Mouse (Mus musculus): Measurements from ENCODE around the gene Ift172. TPM values are rescaled to one million over a fixed set of nuclear protein-coding genes. Genes with fewer than 3 reads are reported as not detected.

Ift172 gene
- polyA plus RNA-seq, 1 experiment from 2014 or later = 44.3 TPM

DNA sequence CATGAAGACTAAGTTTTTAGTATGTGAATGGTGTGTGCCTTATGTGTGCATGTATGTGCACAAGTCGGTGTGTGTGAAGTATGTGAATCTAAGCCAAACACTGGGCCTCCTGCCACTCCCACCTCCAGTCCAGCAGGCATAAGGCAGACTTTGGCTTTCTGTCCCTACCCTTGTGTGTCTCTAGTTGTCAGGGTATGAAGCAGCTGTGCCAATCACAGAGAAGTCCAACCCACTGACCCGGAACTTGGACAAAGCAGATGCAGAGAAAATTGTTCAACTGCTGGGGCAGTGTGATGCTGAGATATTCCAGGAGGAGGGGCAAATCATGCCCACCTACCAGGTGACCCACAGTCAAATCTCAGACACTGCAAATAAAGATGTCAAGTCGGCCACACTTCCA, 7.1 kb upstream of the Ift172 start:
- no peak for ATAC-seq (ENCODE audit: low read depth)
- Histone ChIP-seq H3K9ac (ENCODE audit: low read length) (no peak overlapping the region), H3K4me1 (replicated peaks; ENCODE audit: control insufficient read depth, insufficient read depth, low read length) (peaks cover 8% of the 10 kb centered on the region), H3K4me2 (ENCODE audit: low read depth, low read length) (no peak overlapping the region), H3K4me3 (ENCODE audit: low read length) (no peak overlapping the region), H3K27ac (ENCODE audit: low read length) (no peak overlapping the region), H3K27me3 (ENCODE audit: control insufficient read depth, insufficient read depth, low read depth, low read length) (no peaks in the 10 kb centered on the region; the same call in 1 of the 2 replicates), H3K36me3 (ENCODE audit: control insufficient read depth, insufficient read depth, low read length) (no peaks in the 10 kb centered on the region), H3K9me3 (ENCODE audit: control insufficient read depth, low read length) (no peaks in the 10 kb centered on the region)
- 69% methylated on average over 3 of the region's 3 CpGs for WGBS

GRCm38 (mm10) chr5:31297047-31297757, 6.3 kb upstream of the Ift172 start, which contains the start of gene Gckr:
Gckr (plus strand) TSS chr5:31297443.
- WGBS = 49% methylated on average over 13 of the region's 13 CpGs
- H3K9ac ChIP-seq (ENCODE audit: low read length) = no peak within 1 kb of the TSS
- peak within 1 kb of the TSS; percentile 96 for H3K4me2 ChIP-seq (ENCODE audit: low read depth, low read length)

GRCm38 (mm10) chr5:31295606-31296141, 4.8 kb upstream of the Ift172 start, which contains the start of gene Fndc4:
Fndc4 (minus strand) TSS chr5:31296080.
- peak within 1 kb of the TSS; percentile 88 for H3K9ac ChIP-seq (ENCODE audit: low read length)
- peak within 1 kb of the TSS; percentile 79 for H3K4me3 ChIP-seq (ENCODE audit: low read length)
- H3K27ac ChIP-seq (ENCODE audit: low read length) = peak within 1 kb of the TSS; percentile 27; the same call in 1 of the 2 replicates
- H3K9me3 ChIP-seq (ENCODE audit: control insufficient read depth, low read length) = no peaks in the 10 kb centered on the region
- H3K36me3 ChIP-seq (ENCODE audit: control insufficient read depth, insufficient read depth, low read length) = no peaks in the 10 kb centered on the region
- under 1% methylated on average over 38 of the region's 46 CpGs for WGBS
- no peaks in the 10 kb centered on the region; the same call in 1 of the 2 replicates for H3K27me3 ChIP-seq (ENCODE audit: control insufficient read depth, insufficient read depth, low read depth, low read length)
- ATAC-seq (ENCODE audit: low read depth) = peak; percentile 72
- peak within 1 kb of the TSS; percentile 96 for H3K4me2 ChIP-seq (ENCODE audit: low read depth, low read length)
- peaks cover 13% of the 10 kb centered on the region for H3K4me1 ChIP-seq (replicated peaks; ENCODE audit: control insufficient read depth, insufficient read depth, low read length)

More at GRCm38 (mm10) chr5:31297047-31297757, 6.3 kb upstream of the Ift172 start, which contains the start of gene Gckr:
- no peaks in the 10 kb centered on the region; the same call in 1 of the 2 replicates for H3K27me3 ChIP-seq (ENCODE audit: control insufficient read depth, insufficient read depth, low read depth, low read length)
- H3K4me1 ChIP-seq (replicated peaks; ENCODE audit: control insufficient read depth, insufficient read depth, low read length) = peaks cover 8% of the 10 kb centered on the region
- H3K27ac ChIP-seq (ENCODE audit: low read length) = no peak within 1 kb of the TSS
- no peaks in the 10 kb centered on the region for H3K36me3 ChIP-seq (ENCODE audit: control insufficient read depth, insufficient read depth, low read length)
- no peaks in the 10 kb centered on the region for H3K9me3 ChIP-seq (ENCODE audit: control insufficient read depth, low read length)
- H3K4me3 ChIP-seq (ENCODE audit: low read length) = peak within 1 kb of the TSS; percentile 79; the same call in 1 of the 2 replicates
- ATAC-seq (ENCODE audit: low read depth) = no peak

GRCm38 (mm10) chr5:31294964-31295605, 4.2 kb upstream of the Ift172 start:
- no peaks in the 10 kb centered on the region for H3K9me3 ChIP-seq (ENCODE audit: control insufficient read depth, low read length)
- no peaks in the 10 kb centered on the region for H3K36me3 ChIP-seq (ENCODE audit: control insufficient read depth, insufficient read depth, low read length)
- H3K27me3 ChIP-seq (ENCODE audit: control insufficient read depth, insufficient read depth, low read depth, low read length) = no peaks in the 10 kb centered on the region; the same call in 1 of the 2 replicates
- peak overlapping the region; percentile 88 for H3K9ac ChIP-seq (ENCODE audit: low read length)
- H3K27ac ChIP-seq (ENCODE audit: low read length) = peak overlapping the region; percentile 27; the same call in 1 of the 2 replicates
- WGBS = 3% methylated on average over 29 of the region's 29 CpGs
- peaks cover 13% of the 10 kb centered on the region for H3K4me1 ChIP-seq (replicated peaks; ENCODE audit: control insufficient read depth, insufficient read depth, low read length)
- no peak for ATAC-seq (ENCODE audit: low read depth)
- H3K4me2 ChIP-seq (ENCODE audit: low read depth, low read length) = peak overlapping the region; percentile 96
- peak overlapping the region; percentile 79 for H3K4me3 ChIP-seq (ENCODE audit: low read length)

DNA sequence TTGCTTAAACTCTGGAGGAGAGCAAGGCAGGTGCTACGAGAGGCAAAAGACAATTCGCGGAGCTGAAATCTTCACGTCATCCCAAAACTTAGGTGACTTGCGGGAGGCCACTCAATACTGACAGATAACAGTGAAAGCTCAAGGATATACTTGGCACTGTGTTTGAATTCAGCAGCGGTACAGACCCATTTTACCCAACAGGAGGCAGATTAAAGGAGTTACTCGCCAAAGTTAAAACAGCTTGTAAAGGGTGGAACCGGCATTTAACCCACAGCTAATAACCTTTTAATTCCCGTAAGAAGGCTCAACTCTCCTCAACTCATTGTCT, 409 bp upstream of the Ift172 start:
- Histone ChIP-seq H3K27ac (ENCODE audit: low read length) (peak overlapping the region; percentile 81), H3K4me2 (ENCODE audit: low read depth, low read length) (peak overlapping the region; percentile 88), H3K4me3 (ENCODE audit: low read length) (peak overlapping the region; percentile 68), H3K4me1 (replicated peaks; ENCODE audit: control insufficient read depth, insufficient read depth, low read length) (peaks cover 13% of the 10 kb centered on the region), H3K9me3 (ENCODE audit: control insufficient read depth, low read length) (no peaks in the 10 kb centered on the region), H3K36me3 (ENCODE audit: control insufficient read depth, insufficient read depth, low read length) (no peaks in the 10 kb centered on the region; the same call in 1 of the 2 replicates), H3K9ac (ENCODE audit: low read length) (peak overlapping the region; percentile 69), H3K27me3 (ENCODE audit: control insufficient read depth, insufficient read depth, low read depth, low read length) (no peaks in the 10 kb centered on the region)
- 4% methylated on average over 9 of the region's 9 CpGs for WGBS
- ATAC-seq (ENCODE audit: low read depth) = no peak

GRCm38 (mm10) chr5:31289626-31290230, 1.2 kb downstream of the Ift172 start:
- H3K4me3 ChIP-seq (ENCODE audit: low read length) = peak overlapping the region; percentile 68; the same call in 1 of the 2 replicates
- WGBS = 66% methylated on average over 3 of the region's 3 CpGs
- no peak overlapping the region for H3K9ac ChIP-seq (ENCODE audit: low read length)
- H3K4me1 ChIP-seq (replicated peaks; ENCODE audit: control insufficient read depth, insufficient read depth, low read length) = peaks cover 9% of the 10 kb centered on the region
- no peaks in the 10 kb centered on the region for H3K9me3 ChIP-seq (ENCODE audit: control insufficient read depth, low read length)
- H3K4me2 ChIP-seq (ENCODE audit: low read depth, low read length) = peak overlapping the region; percentile 88
- H3K36me3 ChIP-seq (ENCODE audit: control insufficient read depth, insufficient read depth, low read length) = no peaks in the 10 kb centered on the region; the same call in none of the 2 replicates
- ATAC-seq (ENCODE audit: low read depth) = no peak
- H3K27ac ChIP-seq (ENCODE audit: low read length) = no peak overlapping the region
- H3K27me3 ChIP-seq (ENCODE audit: control insufficient read depth, insufficient read depth, low read depth, low read length) = no peaks in the 10 kb centered on the region

- H3K27ac ChIP-seq (ENCODE audit: low read length) = no peak overlapping the region
- no peaks in the 10 kb centered on the region for H3K27me3 ChIP-seq (ENCODE audit: control insufficient read depth, insufficient read depth, low read depth, low read length)
- no peak overlapping the region for H3K4me3 ChIP-seq (ENCODE audit: low read length)
- ATAC-seq (ENCODE audit: low read depth) = no peak
- peaks cover 5% of the 10 kb centered on the region; the same call in 1 of the 2 replicates for H3K4me1 ChIP-seq (replicated peaks; ENCODE audit: control insufficient read depth, insufficient read depth, low read length)
- H3K36me3 ChIP-seq (ENCODE audit: control insufficient read depth, insufficient read depth, low read length) = peaks cover 3% of the 10 kb centered on the region
- no peak overlapping the region for H3K4me2 ChIP-seq (ENCODE audit: low read depth, low read length)
- H3K9me3 ChIP-seq (ENCODE audit: control insufficient read depth, low read length) = no peaks in the 10 kb centered on the region
- H3K9ac ChIP-seq (ENCODE audit: low read length) = no peak overlapping the region
- 64% methylated on average over 3 of the region's 3 CpGs for WGBS
Observed at GRCm38 (mm10) chr5:31288655-31289054, 2.3 kb downstream of the Ift172 start.

DNA sequence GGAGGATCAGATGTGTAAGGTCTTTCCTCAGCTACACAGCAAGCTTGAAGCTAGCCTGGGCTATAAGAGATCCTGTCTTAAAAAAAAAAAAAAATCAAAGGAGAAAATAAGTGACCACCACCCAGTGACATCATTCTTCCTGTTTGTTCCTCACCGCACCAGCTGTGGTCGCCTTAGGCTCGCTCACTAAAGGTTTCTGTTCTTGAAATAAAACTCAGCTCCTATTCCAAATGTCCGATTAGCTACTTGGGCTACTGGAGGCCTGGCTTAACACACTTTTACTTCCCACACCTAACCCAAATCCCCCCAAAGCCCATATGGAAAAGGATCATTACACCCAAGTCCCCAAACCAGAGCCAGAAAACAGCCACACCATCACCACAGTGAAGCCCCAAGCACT, 2.7 kb downstream of the Ift172 start:
- Histone ChIP-seq H3K9ac (ENCODE audit: low read length) (no peak overlapping the region), H3K27ac (ENCODE audit: low read length) (no peak overlapping the region), H3K4me1 (replicated peaks; ENCODE audit: control insufficient read depth, insufficient read depth, low read length) (peaks cover 5% of the 10 kb centered on the region; the same call in 1 of the 2 replicates), H3K4me3 (ENCODE audit: low read length) (no peak overlapping the region), H3K4me2 (ENCODE audit: low read depth, low read length) (no peak overlapping the region), H3K36me3 (ENCODE audit: control insufficient read depth, insufficient read depth, low read length) (peaks cover 3% of the 10 kb centered on the region), H3K27me3 (ENCODE audit: control insufficient read depth, insufficient read depth, low read depth, low read length) (no peaks in the 10 kb centered on the region), H3K9me3 (ENCODE audit: control insufficient read depth, low read length) (no peaks in the 10 kb centered on the region)
- no peak for ATAC-seq (ENCODE audit: low read depth)
- 66% methylated on average over 4 of the region's 4 CpGs for WGBS

Measured in lung, embryonic 16.5 days (tissue).